Mouse (Mus musculus): ENCODE measurements at regions not wholly inside any gene's neighbourhood (a gene's known extent, or its start where the extent isn't known, plus 50 kb on each side); places are given as distances from the start of the nearest gene placed in this dataset.

GRCm38 (mm10) chr2:133443490-133443889 lies 108.5 kb upstream of the Bmp2 start:
- DNase-seq: no peak

- DNase-seq: no peak
These were observed 99.0 kb upstream of the Bmp2 start for GRCm38 (mm10) chr2:133452947-133453346.

DNA sequence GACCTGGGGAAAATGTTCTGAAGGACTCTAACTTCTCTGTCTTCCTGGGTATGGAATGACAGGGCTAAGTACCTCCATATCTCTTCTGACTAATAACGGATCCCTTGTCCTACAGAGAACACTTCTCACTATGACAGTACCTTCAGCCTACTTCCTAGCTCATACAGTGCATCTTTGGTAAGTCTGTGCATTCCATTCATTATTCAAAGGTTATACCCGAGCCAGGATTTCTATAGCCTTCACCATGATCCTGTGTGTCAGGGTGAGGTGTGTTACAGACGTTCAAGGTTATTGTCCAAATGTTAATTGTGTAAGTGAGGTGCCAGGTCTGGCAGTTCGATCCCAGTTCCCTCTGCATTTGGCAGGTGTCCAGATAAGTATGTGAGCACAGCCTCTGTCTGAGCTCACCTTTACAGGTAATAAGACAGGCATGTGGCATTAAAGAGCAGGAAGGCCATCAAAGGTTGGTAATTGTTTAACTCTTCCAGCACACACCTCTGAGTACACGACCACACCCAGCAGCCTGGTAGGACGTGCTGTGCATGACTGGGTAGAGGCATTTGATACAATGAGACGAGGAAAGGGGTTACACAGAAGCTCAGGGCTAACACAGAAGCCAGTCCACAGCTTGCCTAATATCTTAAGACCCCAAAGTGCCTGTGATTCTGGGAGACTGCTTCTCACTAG lies 96.3 kb upstream of the Bmp2 start:
- DNase-seq: no peak

- DNase-seq: no peak
These were observed 95.2 kb upstream of the Bmp2 start for GRCm38 (mm10) chr2:133456785-133457184.

DNA sequence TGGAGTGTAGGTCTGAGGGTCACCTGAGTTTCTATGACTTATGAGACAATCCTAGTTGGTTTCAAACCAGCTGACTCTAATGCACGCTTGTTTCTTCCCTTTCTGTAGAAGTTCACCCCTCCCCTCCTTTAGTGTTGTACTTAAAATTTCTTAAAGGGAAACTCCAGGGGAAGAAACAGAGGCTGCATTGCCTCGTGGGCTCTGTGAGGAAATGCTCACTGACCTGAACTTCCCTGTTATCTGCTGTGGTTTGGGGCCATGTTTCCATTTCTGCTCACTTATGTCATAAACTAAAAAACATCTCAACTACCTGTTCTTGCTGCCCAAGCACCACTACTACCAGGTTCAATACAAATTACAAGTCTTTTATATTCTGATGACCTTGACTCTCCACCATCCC lies 93.2 kb upstream of the Bmp2 start:
- no peak for DNase-seq

DNA sequence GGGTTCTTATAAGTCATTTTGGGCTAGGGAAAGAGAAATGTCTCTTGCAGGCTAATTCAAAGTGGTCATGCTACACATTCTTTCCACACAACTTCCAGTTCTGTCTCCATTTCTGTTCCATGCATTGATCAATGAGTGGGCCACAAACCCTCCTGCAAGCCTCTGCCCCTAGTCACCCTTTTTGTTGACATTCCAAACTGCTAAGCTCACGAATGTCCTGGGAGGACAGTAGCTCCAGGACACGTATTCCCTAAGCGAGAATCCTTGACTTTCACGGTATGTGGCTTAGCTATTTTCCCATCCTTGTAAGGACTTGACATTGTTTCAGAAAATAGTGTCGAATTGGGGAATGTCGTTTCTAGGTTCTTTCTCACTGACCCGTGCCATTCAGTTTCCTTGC lies 91.1 kb upstream of the Bmp2 start:
- DNase-seq: no peak

DNA sequence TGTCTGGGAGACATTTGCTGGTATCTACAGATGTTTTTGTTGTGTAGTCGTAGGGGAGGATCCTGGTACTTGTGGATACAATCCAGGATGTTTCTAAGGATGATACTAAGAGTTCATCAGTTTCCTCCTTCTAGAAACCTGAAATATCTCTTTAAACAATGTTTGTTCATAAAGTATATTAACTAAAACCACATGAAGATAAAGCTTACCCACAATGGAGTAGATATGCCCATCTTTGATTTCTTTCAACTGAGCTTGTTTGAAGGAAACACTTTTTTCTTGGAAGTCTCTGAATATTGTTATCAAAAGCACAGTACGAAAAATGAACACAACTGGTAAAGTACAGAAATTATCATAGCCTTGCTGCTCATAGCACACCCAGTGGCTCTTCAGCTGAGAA lies 89.6 kb upstream of the Bmp2 start:
- DNase-seq: no peak

DNA sequence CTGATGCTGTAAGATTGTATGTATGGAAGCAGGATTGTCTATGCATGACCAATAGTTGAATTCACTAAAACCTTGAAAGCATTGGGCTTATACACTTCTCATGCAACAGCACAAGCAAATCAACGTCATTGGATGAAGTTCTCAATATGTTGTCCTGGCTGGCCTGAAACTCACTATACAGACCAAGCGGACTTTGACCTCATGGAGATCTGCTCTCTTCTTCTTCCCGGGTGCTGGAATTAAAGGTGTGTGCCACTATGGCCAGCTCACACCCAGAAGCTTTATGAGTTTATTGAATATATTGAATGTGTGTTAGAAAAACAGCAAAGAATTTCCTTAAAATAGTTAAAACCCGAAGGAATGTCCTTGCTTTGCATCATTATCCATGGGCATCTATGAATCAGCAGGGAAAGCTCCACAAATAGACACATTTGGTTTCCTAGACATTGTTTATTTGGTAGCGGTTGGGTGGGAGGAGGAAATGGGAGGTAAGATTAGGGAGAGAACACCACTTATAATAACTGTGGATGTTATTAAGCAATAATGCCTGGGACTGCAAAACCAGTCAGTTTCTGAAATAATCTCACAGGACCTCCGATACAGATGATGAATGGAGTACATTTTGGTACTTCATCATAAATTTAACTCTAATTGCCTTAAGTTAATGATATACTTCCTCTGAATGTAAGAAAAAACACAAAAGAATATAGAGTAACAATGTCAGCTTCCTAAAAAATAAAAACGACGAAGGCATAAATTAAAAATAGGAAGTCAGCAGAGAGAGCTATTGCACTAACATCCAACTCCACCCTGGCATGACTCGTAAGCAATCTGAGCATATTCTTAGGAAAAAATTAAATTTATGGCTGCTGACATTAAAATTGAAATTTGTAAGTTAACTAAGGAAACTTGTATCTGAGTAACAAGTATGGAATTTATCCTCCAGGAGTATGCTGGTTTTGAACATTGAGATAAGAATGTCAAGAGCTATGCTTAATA lies 84.5 kb upstream of the Bmp2 start:
- DNase-seq: no peak

DNA sequence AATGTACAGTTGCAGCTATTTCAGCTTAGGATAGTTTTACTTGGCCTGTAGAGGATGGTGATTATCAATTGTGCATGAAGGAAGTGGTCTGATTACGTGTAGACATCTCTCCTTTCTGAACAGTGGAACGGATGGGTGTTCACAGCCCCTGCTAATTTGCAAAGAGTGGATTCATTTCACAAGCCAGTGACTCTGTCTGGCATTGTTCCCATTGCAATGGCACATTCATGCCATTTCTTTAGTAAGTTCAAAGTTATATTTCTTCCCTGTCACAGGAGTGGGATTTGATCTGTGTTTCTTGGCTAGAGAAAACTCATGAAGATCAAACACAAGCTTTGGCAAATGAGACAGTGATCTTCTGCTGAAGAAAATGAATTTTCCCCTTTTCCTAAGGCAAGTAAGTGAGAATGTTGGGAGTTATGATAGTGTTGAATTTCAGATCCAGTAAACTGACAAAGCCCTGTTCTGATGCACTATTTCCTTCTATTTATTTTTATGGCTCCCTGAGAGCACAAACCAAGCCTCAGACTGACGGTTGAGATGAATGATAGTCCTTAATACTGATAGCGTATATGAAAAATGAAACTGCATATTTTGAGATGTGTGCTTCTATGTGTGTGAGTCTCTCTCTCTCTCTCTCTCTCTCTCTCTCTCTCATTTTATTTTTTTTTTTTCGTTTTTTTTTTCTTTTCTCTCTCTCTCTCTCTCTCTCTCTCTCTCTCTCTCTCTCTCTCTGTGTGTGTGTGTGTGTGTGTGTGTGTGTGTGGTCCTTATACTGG lies 78.8 kb upstream of the Bmp2 start:
- DNase-seq: no peak

DNA sequence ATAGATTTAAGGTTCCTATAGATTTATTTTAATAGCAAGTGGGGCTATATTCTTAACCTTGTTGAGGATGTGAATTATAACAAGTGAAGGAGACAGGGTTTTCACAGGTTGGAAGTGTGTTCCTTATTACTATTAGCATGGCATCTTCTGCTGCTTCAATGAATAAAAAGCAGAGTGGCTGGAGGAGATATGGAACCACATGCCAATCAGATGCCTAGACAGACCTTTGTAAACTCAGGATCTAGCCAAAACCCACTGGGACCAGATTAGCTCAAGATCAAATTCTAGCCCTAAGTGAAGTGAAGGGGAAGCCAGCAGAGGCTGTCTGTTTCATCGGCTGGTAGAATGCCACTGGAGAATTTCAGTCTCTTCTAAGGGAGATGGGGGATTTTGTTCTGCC lies 77.8 kb upstream of the Bmp2 start:
- no peak for DNase-seq

GRCm38 (mm10) chr2:133480870-133481269 lies 71.1 kb upstream of the Bmp2 start:
- DNase-seq: no peak

DNA sequence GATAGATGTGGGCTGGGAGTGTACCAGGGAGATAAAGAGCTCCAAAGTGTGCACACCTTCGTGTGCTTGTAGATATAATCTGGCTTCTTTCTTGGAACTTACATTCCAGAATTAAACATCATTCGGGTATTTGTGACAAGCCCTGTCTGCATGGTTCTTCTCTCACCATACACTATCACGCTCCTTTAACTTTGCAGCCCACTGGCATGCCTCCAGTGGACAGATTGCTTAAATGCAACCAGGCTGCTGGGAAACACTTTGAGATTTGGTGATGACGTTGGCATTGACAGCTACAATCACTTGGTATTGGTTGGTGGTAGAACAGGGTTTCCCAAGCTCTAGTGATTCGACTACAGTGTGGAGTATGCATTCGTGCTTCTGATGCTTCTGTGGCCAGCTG lies 70.7 kb upstream of the Bmp2 start:
- no peak for DNase-seq

GRCm38 (mm10) chr2:133481785-133482184 lies 70.2 kb upstream of the Bmp2 start:
- no peak for DNase-seq

GRCm38 (mm10) chr2:133495443-133495842 lies 56.5 kb upstream of the Bmp2 start:
- no peak for DNase-seq

GRCm38 (mm10) chr2:133496389-133496788 lies 55.6 kb upstream of the Bmp2 start:
- DNase-seq: no peak

GRCm38 (mm10) chr2:133497071-133497470 lies 54.9 kb upstream of the Bmp2 start:
- no peak for DNase-seq

- DNase-seq: no peak
These were observed 54.3 kb upstream of the Bmp2 start for GRCm38 (mm10) chr2:133497541-133498185.

- DNase-seq: no peak
These were observed 53.8 kb upstream of the Bmp2 start for GRCm38 (mm10) chr2:133498186-133498571.

DNA sequence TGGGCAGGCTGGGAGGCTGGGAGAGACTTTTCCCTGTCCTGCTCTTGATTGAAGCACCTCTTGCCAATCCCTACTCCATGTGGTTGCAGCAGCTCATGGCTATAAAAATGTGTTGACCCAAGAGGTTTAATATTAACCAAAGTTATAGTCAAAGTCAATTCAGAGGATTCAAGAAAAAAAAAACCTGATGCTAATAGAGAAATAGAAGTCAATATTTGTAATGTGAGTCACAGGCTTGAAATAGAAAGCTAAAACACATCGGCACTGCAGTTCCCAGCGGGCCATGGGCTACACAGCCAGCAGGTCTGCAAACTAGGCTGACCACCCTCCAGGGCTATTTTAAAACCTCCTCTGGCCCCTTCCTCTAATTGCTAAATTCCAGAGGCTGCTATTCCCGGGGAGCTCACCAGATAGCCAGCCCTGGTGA lies 53.2 kb upstream of the Bmp2 start:
- DNase-seq: no peak

DNA sequence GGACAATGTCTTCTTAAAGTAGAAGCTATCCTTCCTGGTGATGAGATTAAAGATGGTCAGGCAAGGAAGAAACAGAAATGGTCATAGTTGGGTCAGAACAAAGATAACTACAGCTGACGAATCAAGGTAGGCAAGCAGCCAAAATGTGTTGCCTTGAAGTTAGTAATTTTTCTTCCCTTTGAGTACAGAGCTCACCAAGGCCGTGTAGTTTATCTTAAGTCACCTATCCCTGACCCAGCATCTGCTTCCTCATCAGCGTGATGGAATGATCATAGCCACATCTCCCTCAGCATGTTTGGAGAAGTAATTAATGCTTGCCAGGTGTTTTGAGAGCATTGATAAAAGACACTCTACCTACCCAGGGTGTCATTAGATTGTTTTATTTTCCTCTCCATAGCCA lies 52.1 kb upstream of the Bmp2 start:
- no peak for DNase-seq

Measured in layer of hippocampus, adult 9-11 months (tissue).